Mouse (Mus musculus): Measurements from ENCODE around the gene Ptgfrn.

The Ptgfrn gene

DNA sequence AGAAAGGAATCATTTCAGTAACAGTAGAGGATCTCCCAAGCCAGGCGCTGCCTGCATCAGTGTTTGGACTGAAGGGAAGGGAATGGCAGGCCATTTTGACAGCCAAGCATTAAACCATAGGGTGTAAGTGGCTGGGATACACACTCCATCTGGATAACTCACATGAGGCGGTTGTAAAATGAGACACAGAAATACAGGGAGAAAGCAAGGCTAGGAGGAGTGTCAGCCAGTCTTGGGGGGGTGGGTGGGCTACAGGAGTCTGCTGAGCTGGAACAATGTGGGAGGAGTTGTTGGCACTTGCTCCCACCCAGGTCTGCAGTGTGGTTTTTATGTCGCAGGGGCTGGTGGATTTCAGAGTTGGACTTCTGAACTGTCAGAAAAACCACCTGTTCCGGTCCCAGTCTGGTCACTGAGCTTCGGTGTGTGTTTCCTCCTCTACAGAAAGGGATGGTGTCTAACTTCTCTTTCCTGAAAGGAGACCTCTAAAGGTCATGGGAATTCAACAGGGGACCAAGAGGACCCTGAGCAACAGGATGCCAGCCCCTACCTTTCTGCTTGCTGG lies 72.0 kb downstream of the Ptgfrn start:
- DNase-seq (ENCODE audit: low spot score) = no peak

DNA sequence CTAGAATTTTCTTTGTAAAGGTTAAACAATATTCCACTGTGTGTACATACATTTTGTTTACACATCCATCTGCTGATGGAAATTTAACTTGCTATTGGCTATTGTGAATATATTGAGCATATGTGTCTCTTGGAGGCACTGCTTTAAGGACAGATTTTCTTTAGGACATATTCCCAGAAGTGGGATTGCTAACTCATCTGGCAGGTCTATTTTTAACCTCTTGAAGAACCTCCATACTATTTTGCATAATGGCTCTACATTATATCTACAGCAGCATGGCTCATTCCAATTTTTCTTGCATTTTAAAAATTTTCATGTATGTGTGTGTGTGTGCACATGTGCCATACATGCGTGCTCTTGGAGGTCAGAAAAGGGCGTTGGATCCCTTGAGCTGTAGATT lies 74.1 kb downstream of the Ptgfrn start:
- no peak for DNase-seq (ENCODE audit: low spot score)

DNA sequence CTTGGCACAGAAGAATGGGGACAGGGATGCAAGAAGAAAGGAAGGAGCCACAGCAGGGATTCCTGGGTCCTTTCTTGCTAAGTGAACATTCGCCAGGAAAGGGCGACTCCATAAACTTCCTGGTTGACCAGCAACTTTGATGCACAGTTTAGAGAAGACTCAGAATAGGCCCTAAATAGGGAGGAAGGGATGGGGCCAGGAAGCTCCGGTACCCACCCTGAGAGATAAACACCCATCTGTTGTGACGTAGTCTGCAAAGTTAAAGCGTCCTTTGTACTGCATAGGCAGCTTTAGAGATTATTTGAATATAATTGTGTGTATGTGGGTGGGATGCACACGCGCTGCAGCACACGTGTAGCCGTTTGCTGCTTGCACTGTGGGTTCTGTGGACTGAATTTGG lies 75.6 kb downstream of the Ptgfrn start:
- no peak for DNase-seq (ENCODE audit: low spot score)

DNA sequence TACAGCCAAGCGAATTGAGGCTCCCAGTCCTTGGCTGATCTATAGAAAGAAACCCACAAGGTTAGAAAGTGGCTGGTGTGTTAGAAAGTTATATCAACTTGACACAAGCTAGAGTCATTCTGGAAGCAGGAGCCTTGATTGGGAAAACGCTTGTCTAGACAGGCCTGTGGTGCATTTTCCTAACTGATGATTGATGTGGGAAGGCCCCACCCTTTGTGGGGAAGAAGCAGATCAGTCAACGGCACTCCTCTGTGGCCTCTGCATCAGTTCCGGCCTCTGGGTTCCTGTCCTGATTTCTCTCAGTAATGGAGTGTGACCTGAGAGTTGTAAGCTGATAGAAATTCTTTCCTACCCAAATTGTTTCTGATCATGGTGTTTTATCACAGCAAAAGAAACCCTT lies 76.4 kb downstream of the Ptgfrn start:
- no peak for DNase-seq (ENCODE audit: low spot score)

DNA sequence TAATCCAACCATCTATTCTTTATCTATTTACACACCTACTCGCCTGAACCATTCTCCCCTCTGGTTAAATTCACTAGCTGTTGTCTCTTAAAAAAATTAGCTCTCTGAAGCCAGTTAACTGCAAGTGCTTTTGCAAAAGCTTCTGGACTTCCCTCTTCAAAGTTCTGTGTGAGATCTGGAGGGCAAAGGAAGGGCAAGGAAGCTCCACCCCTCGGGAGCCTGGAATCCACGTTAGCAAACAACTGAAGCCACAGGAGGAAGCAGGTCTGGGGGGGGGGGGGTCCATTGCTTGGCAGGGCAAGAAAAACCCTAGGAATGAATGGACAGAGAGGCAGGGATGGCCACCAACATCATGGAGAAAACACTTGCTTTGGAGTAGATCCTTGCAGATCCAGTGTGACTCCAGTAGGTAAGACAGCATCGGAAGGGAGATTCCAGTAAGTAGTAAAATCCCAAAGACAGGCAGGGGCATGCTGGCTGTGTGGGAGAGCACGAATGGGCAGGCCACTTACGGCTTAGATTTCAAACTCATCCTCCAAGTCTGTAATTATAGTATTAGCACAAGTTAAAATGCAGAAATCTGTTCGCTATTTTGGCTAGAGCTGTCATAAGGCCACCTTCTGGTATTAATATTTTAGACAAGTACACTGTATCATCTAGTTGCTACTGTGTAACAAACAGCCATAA lies 78.5 kb downstream of the Ptgfrn start:
- DNase-seq (ENCODE audit: low spot score) = peak; percentile 41

DNA sequence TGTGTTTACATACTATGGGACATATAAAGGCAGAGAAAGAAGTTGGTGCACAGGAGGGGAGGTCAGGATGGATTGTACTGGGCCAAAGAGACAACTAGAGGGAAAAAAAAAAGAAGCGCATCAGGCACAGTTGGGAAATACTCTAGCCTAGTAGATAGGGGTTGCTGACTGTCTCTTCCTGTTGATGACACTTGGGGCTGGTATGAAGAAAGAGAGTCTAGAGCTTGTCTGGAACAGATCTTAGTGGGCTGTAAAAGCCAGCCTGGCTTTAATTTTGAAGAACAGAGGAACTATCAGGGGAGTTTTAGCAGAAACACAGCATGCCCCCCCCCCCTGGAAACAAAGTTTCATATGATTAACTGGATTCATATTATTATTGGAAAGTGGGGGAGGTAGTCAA lies 79.4 kb downstream of the Ptgfrn start:
- no peak for DNase-seq (ENCODE audit: low spot score)

DNA sequence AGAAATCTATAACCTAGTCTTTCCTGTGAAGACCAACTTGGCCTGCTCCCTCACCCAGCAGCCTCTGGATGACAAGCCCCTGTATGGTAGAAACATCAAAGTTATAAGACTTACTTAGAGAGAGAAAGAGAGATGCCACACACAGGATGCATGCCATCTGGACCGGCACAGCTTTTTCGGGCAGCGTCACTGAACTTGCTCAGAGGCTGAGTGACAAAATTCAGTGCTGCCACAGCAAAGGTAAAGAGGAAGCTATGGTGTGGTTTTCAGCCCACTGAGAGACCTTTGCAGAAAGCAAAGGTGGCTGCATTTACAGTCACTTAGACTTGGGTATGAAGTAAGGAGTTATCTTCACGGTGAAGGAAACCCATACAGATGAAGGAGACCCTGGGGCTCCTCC lies 80.7 kb downstream of the Ptgfrn start, which contains the start of gene Cd101:
TSS of gene Cd101 (minus strand) at position 218 of the 400 bp plus-strand sequence.
- no peak for DNase-seq (ENCODE audit: low spot score)

DNA sequence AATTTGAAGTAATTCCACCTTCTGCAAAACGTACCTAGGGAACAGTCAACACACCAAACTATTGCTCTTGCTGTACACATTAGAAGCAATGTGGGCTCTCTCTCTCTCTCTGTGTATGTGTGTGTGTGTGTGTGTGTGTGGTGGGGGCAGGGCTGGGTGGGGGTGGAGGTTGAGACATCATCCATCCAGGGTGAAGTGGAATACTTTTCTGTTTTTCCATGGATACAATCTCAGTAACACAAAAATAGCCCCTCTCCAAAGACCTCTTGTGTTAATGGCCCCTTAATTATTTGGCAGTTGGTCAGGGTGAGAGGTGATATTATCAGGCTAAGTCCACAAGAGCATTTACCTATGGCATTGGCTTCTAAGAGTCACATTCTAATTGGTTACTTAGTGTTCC lies 83.3 kb downstream of the Ptgfrn start:
- no peak for DNase-seq (ENCODE audit: low spot score)

DNA sequence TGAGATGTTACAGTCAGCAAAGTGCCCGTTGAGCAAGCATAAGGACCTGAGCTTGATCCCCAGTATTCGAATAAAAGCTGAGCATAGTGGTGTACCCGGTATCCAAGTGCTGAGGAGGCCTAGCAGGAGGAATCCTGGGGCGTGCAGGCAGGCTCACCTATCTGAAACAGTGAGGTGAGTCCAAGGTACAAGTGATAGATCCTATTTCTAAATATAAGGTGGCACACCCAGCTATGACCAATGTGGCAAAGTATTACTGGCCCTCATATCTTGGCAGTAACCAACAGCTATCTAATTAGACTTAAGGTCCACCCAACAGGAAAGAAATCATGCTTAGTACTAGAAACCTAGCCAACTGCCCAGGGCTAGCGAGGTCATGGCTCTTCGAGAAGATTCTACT lies 87.1 kb downstream of the Ptgfrn start:
- no peak for DNase-seq (ENCODE audit: low spot score)

DNA sequence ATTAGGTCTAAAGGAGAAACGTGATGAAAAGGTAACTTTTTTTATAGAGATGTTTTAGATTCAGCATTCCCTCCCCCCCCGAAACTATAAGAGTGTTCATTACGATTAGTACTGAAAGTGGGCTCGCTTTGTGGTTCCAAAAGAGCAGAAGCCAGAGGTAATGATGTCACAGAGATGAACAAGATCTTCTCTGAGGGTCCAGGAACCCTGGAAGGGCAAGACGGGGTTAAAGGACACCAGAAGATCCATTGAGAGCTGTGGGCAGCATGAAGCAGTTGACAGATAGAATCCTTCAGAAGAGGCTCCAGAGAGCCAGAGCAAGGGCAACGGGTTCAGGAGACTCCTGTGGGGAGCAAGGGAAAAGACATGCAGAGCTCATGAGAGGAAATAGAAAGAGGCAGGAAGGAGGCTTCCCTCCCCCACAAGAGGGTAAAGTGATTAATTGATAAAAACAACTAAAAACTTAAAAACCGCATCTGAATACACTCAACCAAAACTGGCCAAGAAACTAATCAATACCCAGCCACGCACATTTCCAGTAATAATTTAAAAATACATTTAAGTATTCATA lies 88.5 kb downstream of the Ptgfrn start:
- DNase-seq (ENCODE audit: low spot score) = no peak

DNA sequence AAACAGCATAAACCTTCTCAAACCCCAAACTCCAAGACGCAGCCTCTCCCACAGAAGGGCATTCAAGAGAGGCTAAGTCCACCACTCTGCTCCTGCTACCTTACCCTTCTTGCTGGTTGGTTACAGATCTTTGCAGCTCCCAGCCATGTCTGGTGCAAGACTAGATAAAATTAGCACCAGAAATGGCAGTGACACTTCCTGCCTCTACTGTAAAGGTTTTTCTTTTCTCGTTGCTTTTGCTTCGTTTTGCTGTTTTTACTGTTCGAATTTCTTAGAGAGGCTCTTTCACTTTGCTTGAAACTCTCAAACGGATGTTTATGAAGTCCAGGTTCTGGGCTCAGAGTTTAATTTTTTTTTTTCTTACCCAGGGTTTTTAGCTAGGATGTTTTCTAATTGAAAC lies 89.0 kb downstream of the Ptgfrn start:
- no peak for DNase-seq (ENCODE audit: low spot score)

DNA sequence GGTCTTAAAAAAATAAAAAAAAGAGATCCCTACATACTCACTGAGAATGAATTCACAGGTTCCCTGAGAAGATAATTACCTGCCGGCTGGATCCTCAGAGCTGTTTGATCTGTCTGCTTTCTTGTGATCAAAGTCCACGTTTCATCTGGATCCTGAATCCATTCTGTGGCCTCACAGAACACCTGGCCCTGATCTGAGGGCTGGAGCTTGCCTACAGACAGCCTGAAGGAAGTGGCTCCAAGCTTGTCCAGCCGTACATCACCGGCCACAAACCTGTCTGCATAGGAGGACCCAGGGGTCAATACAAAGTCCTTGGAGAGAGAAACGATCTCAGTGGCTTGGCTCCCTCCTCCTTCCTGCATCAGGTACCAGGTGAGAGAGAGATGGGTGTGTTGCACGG lies 91.6 kb downstream of the Ptgfrn start:
- no peak for DNase-seq (ENCODE audit: low spot score)

DNA sequence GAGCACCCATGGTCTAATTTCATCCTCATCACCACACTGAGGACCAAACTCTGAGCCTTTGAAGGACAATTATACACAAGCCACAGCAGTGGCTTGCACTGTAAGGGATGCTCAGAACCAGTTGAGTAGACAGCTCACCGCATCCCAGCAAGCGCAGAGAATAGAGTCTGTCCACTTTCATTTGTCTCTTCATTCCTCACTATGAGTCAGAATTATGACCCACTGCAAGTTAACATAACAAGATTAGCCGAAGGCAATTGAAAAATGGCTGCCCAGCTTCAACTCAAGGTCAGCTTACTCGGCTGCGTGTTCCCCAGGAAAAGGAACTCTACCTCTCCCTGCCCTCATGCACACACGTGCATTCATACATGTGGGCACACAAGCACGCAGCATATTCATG lies 94.0 kb downstream of the Ptgfrn start:
- DNase-seq (ENCODE audit: low spot score) = no peak

DNA sequence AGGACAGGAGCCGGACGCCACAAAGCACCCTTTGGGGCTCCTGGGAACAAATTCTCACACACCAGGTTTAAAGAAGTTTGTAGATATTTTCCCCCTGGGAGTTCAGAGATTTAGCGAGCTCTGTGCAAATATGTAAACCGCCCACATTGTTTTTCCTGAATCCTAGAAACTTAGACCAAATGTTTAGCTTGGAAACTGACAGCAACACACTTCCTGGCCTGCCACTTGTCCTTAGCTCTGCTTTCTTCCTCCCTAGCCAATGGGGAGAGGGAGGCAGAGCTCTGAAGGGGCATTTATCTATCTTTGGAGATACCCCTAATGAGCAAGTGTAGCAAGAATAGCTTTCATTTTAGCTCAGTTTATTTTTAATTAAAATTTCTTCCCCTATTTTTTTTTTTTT lies 94.8 kb downstream of the Ptgfrn start:
- no peak for DNase-seq (ENCODE audit: low spot score)

DNA sequence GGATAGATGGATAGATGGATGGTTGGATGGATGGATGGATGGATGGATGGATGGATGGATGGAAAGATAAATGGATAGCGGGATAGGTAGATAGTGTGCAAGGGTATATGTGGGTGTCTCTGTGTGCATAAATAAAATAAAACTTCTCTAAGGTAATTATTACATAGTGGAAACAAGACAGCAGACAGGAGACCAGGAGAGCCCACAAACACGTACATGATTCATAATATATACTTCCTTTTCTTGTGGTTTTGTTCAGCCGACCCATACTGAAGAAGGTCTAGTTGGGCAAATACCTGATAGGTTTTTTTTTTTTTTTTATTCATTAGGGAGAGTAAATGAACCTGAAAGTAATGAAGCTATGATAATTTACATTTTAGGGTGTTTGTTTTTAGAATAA lies 96.5 kb downstream of the Ptgfrn start:
- no peak for DNase-seq (ENCODE audit: low spot score)

DNA sequence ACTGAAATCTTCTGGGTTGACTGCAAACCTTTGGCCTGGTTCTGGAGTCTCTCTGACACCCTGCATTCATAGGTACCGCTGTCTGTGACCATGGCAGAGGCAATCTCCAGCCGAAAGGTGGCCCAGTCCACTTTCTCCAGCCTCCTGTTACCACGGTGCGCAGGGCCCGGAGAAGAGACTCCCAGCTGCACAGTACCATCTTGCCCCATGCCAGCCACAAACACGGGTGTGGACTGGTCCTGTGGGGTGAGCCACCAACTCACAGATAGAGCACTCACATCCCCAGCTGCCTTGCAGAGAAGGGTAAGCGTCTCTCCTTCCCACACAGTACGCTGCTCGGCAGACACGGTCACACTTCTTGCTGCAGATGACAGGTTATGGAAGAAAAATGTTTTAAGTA lies 97.1 kb downstream of the Ptgfrn start:
- no peak for DNase-seq (ENCODE audit: low spot score)

DNA sequence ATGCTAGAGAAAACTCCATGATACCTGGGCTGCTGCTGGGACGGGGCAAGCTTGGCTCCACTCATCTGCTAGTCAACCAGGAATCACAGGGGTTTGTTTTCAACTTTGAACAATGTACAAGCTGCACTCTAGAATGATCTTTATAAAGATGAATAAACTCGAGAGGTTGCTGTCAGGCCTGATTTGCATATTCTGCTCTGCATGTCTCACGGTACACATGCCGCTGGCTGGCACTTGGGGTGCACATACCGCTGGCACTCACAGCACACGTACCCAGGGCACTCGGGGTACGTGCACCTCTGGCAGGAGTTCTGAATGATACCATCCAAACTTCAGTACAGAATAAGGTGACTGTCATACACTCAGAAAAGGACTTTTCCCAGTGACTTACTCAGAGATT lies 97.5 kb downstream of the Ptgfrn start:
- DNase-seq (ENCODE audit: low spot score) = no peak

DNA sequence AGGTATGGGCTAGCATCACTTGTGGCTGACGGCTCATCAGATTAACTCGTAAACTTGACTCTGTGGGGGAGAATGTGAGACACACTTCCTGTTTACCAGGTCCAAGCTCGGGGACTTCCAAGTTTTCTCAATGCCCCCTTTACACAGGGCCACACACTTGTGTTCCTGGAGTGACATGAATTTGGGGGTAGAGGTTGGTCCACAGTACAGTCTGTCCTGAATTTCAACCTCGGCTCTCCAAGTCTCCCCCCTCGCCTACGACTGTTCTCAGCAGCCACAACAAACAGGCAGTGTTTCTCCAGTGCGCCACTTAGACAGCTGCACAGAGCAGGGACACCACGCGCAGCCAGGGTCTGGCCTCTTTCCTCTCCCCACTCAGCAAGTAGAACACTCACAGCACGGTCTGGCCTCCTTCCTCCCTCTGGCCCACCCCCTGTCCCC lies 97.9 kb downstream of the Ptgfrn start:
- no peak for DNase-seq (ENCODE audit: low spot score)

DNA sequence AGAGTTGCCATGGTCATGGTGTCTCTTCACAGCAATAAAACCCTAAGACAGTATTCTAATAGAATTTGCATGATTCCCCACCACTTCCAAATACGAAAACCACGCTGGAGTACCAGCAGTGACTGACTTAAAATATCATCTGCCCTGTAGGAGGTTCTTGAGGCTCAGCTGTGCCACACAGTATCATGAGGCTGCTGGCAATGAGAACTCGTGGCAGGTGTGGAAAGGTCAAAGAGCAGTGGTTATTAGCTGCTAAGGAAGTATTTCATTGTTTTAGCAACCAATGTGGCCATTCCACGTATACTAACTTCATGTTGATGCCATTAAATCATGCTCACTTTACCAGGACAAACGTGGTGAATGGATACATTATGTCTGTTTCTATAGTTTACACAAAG lies 98.9 kb downstream of the Ptgfrn start:
- no peak for DNase-seq (ENCODE audit: low spot score)

DNA sequence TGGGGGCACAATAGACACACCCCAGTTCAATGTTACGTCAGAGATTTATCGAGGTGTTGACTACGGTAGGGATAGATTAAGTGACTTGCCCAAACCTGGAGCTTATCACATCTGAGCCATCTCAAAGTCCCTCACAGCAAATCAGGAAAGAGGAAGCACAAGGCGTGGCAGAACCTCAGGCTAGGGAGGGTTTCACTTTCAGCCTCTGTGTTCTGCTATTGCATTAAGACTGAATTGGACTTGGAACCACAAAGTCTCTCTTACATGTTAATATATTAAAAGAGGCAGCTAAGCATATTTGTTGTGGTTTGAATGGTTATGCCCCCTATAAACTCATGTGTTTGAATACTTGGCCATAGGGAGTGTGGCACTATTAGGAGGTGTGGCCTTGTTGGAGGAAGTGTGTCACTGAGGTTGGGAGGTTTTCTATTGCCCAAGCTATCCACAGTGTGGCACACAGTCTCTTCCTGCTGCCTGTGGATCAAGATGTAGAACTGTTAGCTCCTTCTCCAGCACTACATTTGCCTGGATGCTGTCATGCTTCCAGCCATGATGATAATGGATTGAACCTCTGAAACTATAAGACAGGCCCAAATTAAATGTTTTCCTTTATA lies 99.4 kb downstream of the Ptgfrn start:
- no peak for DNase-seq (ENCODE audit: low spot score)

DNA sequence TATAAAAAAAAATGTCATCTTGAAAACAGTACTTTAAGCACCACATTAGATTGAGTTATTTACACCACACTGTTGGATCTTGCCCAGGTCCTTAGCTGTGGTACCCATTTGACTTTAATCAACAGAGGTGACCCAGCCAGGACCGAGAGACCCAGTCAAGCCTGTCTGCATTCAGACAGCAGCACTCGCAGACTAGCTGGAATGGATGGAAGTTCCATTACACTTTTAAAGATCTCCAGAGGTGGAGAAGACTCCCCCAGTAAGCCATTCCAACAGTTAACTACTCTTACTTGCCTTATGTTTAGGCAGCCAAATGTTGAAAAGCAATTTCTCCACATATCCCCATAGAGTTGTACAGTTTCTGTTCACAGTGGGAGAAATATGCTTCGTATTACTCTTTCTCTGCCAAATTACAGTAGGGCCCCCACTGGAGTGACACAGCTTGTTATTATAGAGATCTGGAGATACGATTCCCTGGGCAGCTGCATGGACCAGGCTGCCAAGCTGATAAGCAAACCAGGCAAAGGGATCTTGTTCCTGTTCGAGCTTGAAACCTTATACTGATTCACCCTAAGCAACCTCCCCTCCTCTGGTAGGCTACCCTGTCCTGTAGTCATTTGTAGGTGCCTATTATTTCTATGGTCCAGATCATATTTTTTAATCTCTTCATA lies 102.8 kb downstream of the Ptgfrn start:
- no peak for DNase-seq (ENCODE audit: low spot score)

DNA sequence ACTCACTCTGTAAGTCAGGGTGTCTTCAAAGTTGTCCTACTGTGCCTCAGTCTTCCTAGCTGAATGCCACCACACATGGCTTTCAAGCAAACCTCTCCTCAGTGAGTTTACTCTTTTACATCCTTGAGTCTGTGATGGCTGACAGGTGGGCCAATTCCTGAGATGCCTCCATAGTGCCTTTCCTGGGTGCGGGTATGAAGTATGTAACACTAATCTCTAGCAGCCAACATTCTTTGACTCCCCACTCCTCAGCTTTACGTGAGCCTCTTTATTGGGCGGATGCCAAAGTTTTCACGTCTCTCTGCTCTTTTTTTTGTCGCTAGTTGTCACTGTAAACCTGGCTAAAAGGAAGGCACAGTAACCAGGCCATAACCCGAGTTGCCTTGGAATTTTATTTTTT lies 104.7 kb downstream of the Ptgfrn start:
- no peak for DNase-seq (ENCODE audit: low spot score)
